Mouse (Mus musculus) spleen, embryonic (tissue): ENCODE data around the gene Spo11.

ENCODE experiments used
- CTCF ChIA-PET: fragments of 350-600 bp; sonication (Branson Sonifier 250); formaldehyde crosslinking; loops from one replicate; lab custom pipeline; 2022; lab: Charles Lee

Gene Spo11

DNA sequence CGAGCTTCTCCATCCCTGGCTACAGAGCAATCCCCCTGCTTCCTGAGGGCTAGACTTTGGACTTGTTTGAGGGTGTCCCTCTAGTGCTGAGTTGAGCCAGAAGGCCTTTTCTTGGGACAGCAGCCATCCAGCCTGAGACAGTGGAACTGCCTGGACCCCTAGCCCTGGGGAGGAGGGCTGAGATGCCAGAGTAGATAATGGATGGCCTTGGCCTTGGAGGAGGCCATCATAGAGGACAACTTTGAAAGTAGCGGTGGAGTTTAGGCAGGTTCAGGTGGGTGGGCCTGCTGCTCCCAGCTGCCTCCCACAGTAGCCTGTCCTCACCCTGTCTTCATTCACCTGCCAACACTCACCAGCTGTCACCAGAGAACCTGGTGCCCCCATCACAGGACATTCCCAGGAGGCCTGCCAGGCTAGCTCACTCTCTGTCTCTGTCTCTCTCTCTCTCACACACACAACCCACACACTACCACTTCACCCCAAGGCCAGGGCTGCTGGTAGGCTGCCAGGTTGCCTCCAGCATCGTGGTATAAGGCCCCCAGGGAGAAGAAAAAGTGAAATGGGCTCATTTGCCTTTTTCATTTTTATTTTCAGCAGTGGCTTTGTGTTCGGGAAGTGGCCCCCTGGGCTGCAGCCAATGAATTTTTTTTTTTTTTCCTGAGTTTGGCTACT lies 50.5 kb downstream of the Spo11 start:
- CTCF ChIA-PET: interaction anchor here (0.7 to 1.4 kb wide), 2 partner anchors 54 to 400 kb away, joined by 3 to 7 read pairs; no protein-coding TSS in a partner anchor

DNA sequence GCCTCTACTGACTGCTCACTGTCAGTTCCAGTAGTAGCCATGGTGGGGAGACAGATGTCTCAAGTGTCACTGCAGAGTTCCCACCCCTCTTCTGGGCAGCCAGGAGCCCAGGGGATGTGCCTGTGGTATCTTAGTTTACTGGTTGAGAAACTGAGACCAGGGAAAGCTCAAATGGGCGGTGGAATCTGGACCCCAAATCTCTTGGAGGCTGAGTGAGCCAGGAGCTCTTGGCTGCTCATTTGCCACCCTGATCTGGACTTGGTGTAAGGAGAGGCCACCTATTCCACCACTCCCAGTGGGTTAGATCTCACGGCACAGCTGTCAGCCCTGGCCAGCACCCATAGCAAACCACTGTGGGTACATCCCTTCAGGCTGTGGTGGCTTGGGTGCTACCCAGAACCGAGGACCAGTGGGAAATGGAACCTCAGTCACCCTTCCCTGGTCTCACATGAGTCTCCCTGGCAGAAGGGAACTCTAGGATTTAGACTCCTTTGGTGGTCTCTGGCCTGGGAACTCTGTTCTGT lies 51.1 kb downstream of the Spo11 start:
- CTCF ChIA-PET: interaction anchor here (0.7 kb wide), 1 partner anchor 399 kb away, joined by 7 read pairs; no protein-coding TSS in a partner anchor

DNA sequence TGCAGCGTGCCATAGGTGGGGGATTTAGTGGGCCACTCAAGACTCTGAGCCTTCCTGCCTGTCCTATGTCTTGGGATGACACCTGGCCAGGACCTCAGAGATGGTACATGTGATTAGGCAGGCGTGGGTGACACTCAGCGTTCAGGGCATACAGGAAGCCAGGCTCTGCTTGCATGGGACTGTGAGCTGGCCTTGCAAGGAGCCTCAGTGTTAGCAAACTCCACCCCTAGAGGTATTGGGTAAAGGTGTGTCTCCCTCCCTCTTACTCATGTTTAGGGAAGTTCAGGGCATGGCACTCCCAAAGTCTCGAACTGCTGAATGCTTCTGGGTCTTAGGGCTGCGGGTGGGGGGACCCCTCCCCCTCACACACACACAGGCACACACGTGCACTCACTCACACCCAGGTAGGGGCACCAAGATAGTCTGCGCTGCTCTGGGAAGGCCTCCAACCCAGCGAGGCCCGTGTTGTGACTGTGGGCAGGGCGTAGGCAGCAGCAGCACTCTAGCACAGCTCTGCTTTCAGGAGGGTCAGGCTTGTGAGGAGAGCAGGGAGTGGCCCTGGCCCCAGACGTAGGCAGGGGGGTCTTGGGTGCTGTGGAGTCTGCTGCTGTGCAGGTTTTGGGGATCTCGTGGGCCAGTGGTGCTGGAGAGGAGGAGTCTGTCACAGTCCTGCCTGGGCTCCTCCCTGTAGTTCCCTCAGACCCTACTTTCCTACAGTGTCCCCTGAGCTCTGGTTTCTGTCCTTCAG lies 53.3 kb downstream of the Spo11 start:
- CTCF ChIA-PET: no interaction called here

DNA sequence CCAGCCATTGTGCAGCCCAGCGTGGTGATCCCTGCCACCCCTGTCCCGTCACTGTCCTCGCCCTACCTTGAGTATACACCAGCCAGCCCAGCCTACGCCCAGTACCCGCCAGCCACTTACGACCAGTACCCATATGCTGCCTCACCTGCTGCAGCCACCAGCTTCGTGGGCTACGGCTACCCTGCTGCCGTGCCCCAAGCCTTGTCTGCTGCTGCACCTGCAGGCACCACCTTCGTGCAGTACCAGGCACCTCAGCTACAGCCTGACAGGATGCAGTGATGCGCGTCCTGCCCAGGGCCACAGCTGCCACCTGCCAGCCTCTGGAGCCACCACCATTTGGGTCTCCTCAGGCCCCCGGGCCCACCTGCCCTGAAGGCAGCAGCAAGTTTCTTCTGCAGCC lies 56.0 kb downstream of the Spo11 start:
- CTCF ChIA-PET: no interaction called here

DNA sequence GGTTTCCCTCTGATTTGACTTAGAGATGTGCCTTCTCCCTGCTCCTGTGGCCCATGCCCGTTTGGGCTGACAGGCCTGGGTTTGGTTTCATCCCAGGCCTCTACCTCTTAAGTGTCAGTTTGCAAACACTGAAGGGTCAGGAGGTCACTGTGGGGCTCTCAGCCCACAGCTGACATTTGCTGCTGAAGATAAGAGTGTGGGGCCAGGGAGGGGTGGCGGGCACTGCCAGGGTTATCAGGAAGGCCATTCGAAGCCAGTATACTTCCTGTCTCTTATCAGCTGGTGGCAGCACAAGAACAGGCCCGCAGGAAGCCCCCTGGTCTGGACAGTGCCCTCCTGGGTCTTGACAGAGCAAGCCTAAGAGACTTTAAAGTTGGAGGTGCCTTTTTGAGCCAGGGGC lies 57.5 kb downstream of the Spo11 start:
- CTCF ChIA-PET: no interaction called here

DNA sequence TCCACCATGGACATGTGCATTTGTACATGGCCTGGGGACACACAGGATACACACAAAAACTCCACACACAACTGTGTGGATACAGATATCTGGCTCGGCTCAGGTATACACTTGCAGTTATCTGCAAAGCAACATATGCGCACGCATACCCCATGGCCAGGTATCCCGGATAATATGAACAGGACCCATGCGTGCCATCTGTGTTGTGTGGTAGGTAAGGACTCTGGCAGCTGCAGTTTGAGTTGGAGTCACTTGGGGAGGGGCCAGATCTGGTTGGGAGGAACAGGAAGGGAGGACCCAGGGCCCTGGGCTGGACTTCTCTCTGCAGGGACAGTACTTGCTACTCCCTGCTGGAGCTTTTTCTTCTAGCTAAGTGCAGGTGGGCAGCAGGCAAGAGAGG lies 58.2 kb downstream of the Spo11 start:
- CTCF ChIA-PET: interaction anchor here (0.6 kb wide), 1 partner anchor 505 kb away, joined by 15 read pairs; no protein-coding TSS in a partner anchor

DNA sequence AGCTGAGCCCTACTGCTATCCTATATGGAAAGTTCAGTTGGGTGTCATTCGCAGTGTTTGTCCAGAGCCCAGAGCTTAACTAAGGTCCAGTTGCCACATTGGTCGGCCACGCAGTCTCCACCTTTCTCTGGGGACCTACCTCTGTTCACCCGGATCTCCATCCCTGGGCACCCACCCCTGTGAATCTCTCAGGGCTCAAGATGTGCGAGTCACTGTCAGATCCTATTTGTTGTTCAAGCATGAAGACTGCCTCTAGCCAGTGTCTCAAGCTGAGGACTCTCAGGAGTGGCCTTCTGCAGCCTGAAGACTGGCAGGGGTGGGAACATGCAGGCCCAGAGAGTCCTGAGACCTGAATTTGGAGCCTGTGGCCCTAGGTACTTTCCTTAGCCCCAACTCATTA lies 58.6 kb downstream of the Spo11 start:
- CTCF ChIA-PET: no interaction called here

DNA sequence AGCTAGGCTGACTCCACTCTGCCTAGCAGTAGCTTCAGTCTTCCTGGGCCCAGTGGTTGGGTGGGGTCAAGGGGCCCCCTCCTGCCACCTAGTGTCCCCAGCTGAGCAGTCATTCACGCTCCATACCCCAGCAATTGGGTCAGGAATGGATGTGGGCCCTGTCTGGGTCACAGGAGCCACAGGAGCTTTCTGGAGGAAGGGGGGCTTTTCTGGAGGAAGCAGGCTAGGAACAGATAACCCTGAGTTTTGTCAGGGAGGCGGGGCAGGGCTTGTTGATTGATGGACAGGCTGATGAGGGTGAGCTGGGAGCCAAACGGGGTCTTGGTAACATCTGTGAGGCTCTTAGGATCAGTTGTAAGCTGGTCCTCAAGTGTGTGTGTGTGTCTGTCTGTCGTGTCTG lies 59.1 kb downstream of the Spo11 start:
- CTCF ChIA-PET: interaction anchor here (0.5 to 0.8 kb wide), 2 partner anchors 17 to 22 kb away, joined by 3 to 7 read pairs; partner anchors contain the start of gene Rbm38

DNA sequence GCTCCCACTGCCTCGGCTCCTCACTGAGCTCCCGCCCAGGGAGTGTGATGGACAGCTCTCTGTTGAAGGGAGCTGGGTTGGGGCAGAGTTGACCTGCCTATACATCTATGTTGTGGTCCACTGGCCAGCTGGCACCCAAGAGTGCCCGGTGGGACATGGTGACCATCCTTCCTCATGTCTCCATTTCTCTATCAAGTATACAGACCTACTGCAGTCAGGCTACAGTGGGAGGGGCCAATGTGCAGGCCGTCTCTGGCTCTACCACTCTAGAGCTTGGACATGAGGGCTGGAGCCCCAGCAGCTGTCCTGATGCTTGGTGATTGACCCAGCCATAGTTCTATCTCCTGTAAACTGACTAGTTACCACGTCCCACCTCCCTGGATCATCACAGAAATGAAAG lies 59.8 kb downstream of the Spo11 start:
- CTCF ChIA-PET: interaction anchor here (0.5 to 0.8 kb wide), 2 partner anchors 17 to 21 kb away, joined by 3 to 7 read pairs; partner anchors contain the start of gene Rbm38

DNA sequence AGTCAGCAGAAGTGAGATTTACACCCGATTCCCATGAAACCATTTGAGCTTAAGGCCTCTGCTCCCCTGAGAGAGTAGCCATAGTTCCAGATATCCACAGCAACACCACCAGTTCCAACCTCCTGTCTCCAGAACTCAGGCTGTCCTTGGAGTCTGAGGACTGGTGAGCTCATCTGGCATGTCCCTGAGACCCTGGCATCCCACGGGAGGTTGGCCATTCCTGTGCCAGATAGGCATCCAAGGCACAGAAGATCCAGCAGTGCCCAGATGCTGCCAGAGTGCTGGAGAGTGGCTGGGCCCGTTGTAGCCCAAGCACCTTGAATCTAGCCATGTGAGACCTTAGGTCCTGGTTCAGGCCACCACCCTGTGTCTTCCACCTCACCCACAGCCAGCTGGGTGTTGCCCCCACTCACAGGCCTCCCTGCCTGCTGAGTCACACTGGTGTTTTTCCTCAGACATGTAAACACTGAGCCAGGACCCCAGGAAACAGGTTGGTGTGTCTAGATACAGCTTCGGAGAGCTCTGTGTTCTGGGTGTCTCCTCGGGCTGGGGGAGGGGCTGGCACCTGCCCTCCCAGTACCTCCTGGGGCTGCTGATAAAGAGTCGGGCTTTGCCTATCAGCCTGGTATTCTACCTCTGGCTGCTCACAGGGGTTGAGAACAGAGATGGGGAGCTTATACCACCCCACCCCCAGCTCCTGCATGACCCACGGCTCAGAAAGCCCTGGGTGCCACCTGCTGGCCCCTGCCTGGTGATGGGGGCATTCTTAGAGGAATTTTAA lies 60.5 kb downstream of the Spo11 start:
- CTCF ChIA-PET: no interaction called here

DNA sequence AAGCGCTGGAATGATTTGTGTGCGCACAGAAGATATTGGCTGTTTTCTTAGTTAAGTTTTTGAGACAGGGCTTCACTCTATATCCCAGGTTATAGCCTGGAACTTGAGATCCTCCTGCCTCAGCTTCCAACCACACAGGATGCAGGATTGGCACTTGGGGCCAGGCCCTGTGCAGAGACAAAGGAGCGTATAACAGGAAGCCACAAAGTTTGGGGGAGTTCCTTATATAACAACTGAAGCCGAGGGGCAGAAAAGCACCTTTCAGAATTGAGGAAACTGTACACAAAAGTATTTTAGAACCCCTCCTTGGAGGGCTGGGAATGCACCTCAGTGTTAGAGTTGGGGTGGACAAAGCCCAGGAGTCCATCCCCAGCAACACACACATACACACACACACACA lies 61.5 kb downstream of the Spo11 start:
- CTCF ChIA-PET: no interaction called here

DNA sequence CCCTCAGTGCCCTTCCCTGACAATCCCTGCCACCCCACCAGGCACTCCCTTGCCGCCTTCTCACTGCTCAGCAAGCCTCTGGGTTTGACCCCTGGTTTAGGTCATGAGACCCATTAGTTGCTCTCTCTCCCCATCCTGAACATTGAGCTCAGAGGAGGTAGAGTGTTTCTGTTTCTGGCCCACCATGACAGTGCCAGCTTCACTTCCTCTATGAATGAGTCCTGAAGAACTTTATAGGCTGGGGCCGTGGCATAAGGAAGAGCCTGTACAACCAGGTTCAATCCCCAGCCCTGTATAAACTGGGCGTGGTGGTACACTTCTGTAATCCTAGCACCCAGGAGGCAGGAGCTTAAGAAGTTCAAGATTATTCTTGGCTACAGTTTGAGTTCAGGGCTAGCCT lies 63.3 kb downstream of the Spo11 start:
- CTCF ChIA-PET: no interaction called here

DNA sequence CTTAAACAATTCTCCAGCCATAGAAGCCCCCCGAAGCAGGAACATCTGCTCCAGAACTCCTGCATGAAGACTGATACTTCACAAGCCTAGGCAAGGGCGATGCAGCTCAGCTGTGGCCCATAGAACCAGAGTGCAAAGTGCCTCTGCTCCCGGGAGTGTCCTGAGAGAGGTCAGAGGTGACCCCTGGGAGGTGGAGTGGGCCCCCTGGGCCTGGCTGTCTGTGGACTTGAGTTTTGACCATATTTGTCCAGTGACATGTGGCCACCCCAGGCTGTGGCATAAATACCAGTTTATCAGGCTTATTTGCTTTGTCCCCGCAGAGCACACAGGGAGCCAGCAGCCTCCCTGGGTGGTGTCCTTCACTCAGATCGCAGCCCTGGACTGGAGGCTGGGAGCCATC lies 63.7 kb downstream of the Spo11 start:
- CTCF ChIA-PET: no interaction called here

DNA sequence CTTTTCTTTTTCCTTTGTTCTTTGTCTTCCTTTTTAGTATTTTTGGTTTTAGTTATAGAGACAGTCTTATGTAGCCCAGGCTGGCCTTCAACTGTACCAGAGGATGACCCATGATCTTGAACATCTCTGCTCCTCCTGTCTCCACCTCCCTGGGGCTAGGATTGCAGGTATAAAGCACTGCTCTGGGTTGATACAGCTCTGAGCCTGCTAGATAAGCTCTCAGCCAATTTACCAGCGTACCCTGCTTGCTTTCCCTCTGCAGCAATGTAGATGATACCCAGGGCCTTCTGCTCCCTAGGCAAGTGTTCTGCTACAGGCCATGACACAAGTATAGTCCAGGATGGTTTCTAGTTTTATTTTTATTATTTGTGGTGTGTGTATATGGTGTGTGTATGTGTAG lies 64.4 kb downstream of the Spo11 start:
- CTCF ChIA-PET: interaction anchor here (1.0 kb wide), 1 partner anchor 11 kb away, joined by 3 read pairs; no protein-coding TSS in a partner anchor

DNA sequence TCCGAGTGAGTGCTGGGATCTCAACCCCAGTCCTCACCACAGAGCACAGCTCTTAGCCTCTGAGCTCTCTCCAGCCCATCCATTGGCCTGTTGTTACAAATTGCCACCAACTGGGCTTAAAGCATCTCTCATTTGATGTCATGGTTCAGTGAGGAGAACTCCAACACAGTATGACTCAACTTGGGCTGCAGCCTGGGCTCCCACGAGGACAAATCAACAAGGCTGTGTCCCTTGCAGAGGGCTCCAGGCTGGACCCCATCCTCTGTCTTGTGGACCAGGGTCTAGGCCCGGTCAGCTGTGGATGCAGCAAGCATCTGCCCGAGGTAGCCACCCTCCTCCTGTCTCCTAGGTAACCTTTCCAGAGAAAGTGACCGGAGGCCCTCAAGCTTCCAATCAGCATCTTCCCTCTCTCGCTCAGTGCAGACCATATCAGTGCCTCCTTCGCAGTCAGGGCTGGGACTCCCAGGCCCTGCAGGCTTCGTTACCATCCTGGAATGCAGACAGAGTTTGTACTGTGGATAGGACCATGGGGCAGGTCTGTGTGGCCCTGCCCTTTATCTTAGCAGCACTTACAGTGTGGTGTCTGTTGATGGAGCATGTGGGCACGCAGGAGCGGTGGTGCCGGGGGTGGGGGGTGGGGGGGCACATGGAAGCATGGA lies 65.1 kb downstream of the Spo11 start:
- CTCF ChIA-PET: interaction anchor here (1.0 kb wide), 1 partner anchor 11 kb away, joined by 3 read pairs; no protein-coding TSS in a partner anchor
